Mouse (Mus musculus): ENCODE measurements around the gene Kmt2d.
A peak's percentile ranks its signal among the peaks of the same experiment; 100 is the strongest.

DNA sequence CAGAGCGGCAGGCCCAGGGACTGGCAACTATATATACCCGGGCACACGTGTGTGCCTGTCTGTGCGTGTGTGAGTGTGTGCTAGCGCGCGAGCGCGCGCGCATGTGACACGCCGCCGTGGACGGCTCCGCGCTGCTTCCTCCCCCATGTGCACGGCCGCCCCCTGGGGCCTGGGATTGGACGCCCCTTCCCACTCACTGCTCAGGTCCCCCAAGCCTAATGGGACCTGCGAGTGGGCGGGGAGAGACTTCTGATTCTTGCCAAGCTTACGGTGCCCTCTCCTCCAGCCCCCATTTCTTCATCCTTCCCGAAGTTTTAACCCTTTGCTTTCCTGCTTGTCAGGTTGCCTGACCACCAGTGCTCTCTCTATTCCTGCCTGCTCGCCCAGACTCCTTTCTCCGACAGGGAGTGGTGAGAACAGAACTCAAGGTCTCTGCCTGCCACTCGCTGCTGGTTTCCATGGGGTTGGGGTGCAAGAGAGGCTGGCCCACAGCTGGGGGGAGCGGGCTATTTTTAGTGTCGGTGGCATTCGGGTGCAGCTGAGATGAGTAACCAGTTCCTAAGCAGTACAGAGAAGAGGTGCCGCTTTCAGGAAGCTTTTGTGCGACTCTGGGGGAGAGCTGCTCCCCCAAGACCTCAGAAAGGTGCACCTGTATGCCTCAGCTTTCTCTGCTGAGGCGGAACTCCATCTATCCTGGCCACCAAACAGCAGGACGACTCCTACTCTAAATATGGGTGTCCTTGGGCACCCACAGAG is 62.9 kb downstream of the Kmt2d start:
- peak; percentile 19; the same call in 1 of the 2 replicates for TF ChIP-seq CTCF (IDR thresholded peaks at IDR 0.05; ENCODE audit: low read depth)
- no peak for TF ChIP-seq EP300 (optimal IDR thresholded peaks at IDR 0.05)
